Mouse (Mus musculus) stomach, postnatal 0 days (tissue): ENCODE measurements at regions not wholly inside any gene's neighbourhood (a gene's known extent, or its start where the extent isn't known, plus 50 kb on each side); places are given as distances from the start of the nearest gene placed in this dataset.

Experiments used
- ATAC-seq: fragments of 200-750 bp; cut with Nextera tagmentation; 2 replicates; pipeline ENCODE4 v1.8.0; 2017; ENCODE audit not compliant: low FRiP score, low TSS enrichment
- DNase-seq: peaks from one replicate; pipeline ENCODE4 v3.0.0-alpha.2; 2016; ENCODE audit warnings: low spot score
- H3K27ac ChIP-seq: fragments of 300-500 bp; sonication (generic); replicated peaks from 2 replicates; pipeline ENCODE4 v1.5.1; 2014; ENCODE audit warnings: mild to moderate bottlenecking, control low read depth
- H3K27me3 ChIP-seq: fragments of 300-500 bp; sonication (generic); 2 replicates; pipeline ENCODE4 v1.6.1; 2014; ENCODE audit warnings: low read length; ENCODE audit not compliant: control insufficient read depth, insufficient read depth
- H3K36me3 ChIP-seq: fragments of 300-500 bp; sonication (generic); 2 replicates; pipeline ENCODE4 v1.6.1; 2014; ENCODE audit warnings: low read length, mixed read lengths; ENCODE audit not compliant: control insufficient read depth, insufficient read depth
- H3K4me1 ChIP-seq: fragments of 300-500 bp; sonication (generic); replicated peaks from 2 replicates; pipeline ENCODE4 v1.6.1; 2014; ENCODE audit warnings: antibody characterized with exemption; ENCODE audit not compliant: control insufficient read depth, insufficient read depth
- H3K4me2 ChIP-seq: fragments of 300-500 bp; sonication (generic); replicated peaks from 2 replicates; pipeline ENCODE4 v1.6.1; 2014; ENCODE audit warnings: low read depth, mild to moderate bottlenecking, control low read depth, moderate library complexity
- H3K4me3 ChIP-seq: fragments of 300-500 bp; sonication (generic); 2 replicates; pipeline ENCODE4 v1.5.1; 2014; ENCODE audit warnings: low read depth, low read length, control low read depth
- H3K9ac ChIP-seq: fragments of 300-500 bp; sonication (generic); 2 replicates; pipeline ENCODE4 v1.6.1; 2014; ENCODE audit warnings: mild to moderate bottlenecking, low read length, control low read depth, mixed read lengths
- H3K9me3 ChIP-seq: fragments of 300-500 bp; sonication (generic); 2 replicates; pipeline ENCODE4 v1.6.1; 2016; ENCODE audit warnings: low read length; ENCODE audit not compliant: control insufficient read depth
- CTCF ChIP-seq: IDR thresholded peaks from 2 replicates; pipeline ENCODE4 v1.5.1; 2016; ENCODE audit warnings: antibody characterized with exemption, low read depth, mild to moderate bottlenecking, moderate library complexity
- EP300 ChIP-seq: optimal IDR thresholded peaks from 2 replicates; pipeline ENCODE3; 2016; ENCODE audit warnings: antibody characterized with exemption
- WGBS: fragments of 180-500 bp; shearing (Covaris S2); extraction: QIAGEN DNeasy Blood & Tissue Kit; methylation state at CpG from one replicate; pipeline ENCODE4 v1.1.7; 2014; 5-methylcytosine and 5-hydroxymethylcytosine counted together

DNA sequence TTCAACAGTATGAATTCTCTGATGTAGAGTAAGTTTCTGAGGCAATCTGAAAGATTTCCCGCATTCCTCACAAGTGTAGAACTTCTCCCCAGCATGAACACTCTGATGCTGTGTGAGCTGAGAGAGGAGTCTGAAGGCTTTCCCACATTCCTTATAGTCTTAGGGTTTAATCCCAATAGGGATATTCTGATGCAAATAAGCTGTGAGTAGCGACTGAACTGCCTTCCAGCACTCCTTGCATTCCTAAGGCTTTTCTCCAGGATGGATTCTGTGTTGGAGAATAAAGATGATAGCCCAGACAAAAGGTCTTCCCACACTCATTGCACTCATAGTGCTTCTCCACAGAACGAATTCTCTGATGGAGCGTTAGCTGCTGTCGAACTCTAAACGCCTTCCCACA is 152.6 kb upstream of the Api5 start:
- no peaks in the 10 kb centered on the region for H3K4me1 ChIP-seq
- no peak for TF ChIP-seq CTCF
- no peak for TF ChIP-seq EP300
- no peak overlapping the region for H3K27ac ChIP-seq
- DNase-seq (no peak), ATAC-seq (no peak)
- H3K27me3 ChIP-seq: no peaks in the 10 kb centered on the region
- H3K4me2 ChIP-seq: no peak overlapping the region
- no peak overlapping the region for H3K4me3 ChIP-seq
- no peaks in the 10 kb centered on the region for H3K9me3 ChIP-seq
- WGBS: 76% methylated on average over 6 of the region's 6 CpGs
- H3K36me3 ChIP-seq: no peaks in the 10 kb centered on the region
- H3K9ac ChIP-seq: no peak overlapping the region

DNA sequence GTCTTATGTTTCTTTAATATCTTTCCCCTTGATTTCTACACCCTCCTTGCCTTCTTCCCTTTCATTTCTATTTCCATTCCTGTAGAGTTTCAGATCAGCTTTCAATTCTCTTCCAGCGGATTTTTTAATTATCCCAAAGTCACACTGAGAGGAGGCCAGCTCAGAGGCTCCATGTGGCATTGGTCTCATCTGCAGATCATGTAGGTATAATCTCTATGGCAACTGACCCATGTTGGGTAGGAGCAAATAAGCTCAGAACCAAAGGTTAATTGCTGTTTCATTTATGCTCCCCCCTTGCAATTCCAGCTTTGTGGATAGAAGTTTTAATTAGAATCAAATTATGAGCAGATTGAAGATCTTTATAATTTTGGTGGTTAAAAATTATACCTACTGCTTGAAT is 149.3 kb upstream of the Api5 start:
- no peaks in the 10 kb centered on the region for H3K4me1 ChIP-seq
- WGBS: 66% methylated on average over 1 of the region's 1 CpGs
- no peaks in the 10 kb centered on the region for H3K9me3 ChIP-seq
- no peak overlapping the region for H3K27ac ChIP-seq
- no peak for DNase-seq
- H3K27me3 ChIP-seq: no peaks in the 10 kb centered on the region
- no peak for TF ChIP-seq CTCF
- no peak for TF ChIP-seq EP300
- ATAC-seq: no peak
- no peak overlapping the region for H3K9ac ChIP-seq
- H3K36me3 ChIP-seq: no peaks in the 10 kb centered on the region
- H3K4me3 ChIP-seq: no peak overlapping the region
- H3K4me2 ChIP-seq: no peak overlapping the region

DNA sequence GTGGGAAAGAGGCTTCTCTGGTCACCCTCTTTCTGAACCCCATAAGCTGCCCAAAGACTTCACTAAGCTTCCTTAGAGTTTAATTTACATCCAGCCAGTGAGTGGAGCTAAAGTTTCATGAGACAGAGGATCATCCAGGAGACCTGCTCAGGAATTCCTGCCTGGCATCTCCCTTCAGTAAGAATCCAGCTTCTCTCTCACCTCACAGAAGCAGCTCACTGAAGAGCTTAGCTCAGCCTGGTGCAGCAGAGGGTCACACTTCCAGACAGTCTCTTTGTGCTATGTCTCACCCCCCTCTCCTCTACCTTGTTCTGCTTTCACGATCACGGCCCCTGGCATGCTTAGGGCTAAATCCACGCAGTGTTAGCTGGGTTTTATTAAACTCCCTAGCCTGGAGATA is 133.7 kb upstream of the Api5 start:
- Histone ChIP-seq H3K4me2 (no peak overlapping the region), H3K9ac (no peak overlapping the region), H3K36me3 (no peaks in the 10 kb centered on the region), H3K4me1 (no peaks in the 10 kb centered on the region), H3K4me3 (no peak overlapping the region), H3K9me3 (no peaks in the 10 kb centered on the region), H3K27ac (no peak overlapping the region), H3K27me3 (no peaks in the 10 kb centered on the region)
- TF ChIP-seq EP300: no peak
- no peak for TF ChIP-seq CTCF
- DNase-seq: no peak
- no peak for ATAC-seq
- WGBS: 46% methylated on average over 3 of the region's 3 CpGs

DNA sequence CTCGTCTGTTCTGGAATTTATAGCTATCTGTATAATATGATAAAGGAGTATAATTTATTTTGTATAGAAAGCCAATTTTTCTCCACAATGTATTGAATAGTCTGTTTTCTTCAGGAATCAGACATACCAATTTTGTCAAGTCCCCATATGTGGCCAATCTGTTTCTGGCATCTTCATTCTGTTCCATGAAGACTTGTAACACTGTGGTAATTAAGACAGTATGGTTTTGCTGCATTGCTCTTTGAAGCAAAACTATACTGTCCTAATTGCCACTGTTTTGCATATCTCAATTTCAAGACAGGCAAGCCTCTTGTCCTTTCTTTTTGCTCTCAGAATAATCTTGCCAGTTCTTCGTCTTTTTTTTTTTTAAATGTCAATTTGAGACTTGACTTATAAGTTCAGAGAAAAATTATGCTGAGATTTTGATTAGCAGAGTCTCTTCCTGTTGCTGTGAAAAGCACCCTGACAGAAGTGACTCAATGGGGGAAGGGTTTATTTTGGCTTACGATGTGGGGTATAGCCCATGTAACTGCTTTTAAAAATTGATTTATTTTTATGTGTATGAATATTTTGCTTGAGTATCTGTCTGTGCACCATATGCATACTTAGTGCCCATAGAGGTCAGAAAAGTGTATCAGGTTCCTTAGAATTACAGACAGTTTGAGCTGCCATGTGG is 103.4 kb upstream of the Api5 start:
- H3K27me3 ChIP-seq: no peaks in the 10 kb centered on the region

DNA sequence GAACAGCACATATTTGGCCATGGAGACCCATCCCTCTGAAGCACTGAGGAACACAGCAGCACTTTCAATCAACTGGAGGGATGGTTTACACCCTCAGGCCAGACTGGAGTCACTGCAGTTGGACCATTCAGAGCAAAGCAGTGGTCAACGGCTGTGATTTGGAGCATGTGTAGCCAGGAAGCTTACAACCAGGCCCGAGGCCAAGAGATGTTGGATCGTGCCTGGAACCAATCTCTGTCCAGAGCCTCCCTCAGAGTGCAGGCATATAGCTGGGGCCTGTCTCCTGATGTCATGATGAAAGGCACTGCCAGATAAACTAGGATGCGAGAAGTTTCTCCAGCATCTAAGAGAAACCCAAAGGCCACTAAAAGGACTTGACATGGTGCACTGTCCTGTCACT is 98.7 kb upstream of the Api5 start:
- no peak overlapping the region for H3K9ac ChIP-seq
- 72% methylated on average over 4 of the region's 4 CpGs for WGBS
- no peaks in the 10 kb centered on the region for H3K27me3 ChIP-seq
- DNase-seq: no peak
- H3K4me3 ChIP-seq: no peak overlapping the region
- TF ChIP-seq EP300 (no peak), CTCF (no peak)
- H3K27ac ChIP-seq: no peak overlapping the region
- H3K36me3 ChIP-seq: no peaks in the 10 kb centered on the region
- no peak for ATAC-seq
- H3K4me2 ChIP-seq: no peak overlapping the region
- no peaks in the 10 kb centered on the region for H3K9me3 ChIP-seq
- H3K4me1 ChIP-seq: no peaks in the 10 kb centered on the region

More for the DNA sequence above, 103.4 kb upstream of the Api5 start:
- Histone ChIP-seq H3K36me3 (no peaks in the 10 kb centered on the region), H3K27ac (no peak overlapping the region), H3K4me2 (no peak overlapping the region), H3K4me1 (no peaks in the 10 kb centered on the region), H3K9ac (no peak overlapping the region), H3K4me3 (no peak overlapping the region), H3K9me3 (no peaks in the 10 kb centered on the region)
- DNase-seq (no peak), ATAC-seq (no peak)
- no peak for TF ChIP-seq EP300
- no peak for TF ChIP-seq CTCF
- WGBS: 77% methylated on average over 3 of the region's 3 CpGs

DNA sequence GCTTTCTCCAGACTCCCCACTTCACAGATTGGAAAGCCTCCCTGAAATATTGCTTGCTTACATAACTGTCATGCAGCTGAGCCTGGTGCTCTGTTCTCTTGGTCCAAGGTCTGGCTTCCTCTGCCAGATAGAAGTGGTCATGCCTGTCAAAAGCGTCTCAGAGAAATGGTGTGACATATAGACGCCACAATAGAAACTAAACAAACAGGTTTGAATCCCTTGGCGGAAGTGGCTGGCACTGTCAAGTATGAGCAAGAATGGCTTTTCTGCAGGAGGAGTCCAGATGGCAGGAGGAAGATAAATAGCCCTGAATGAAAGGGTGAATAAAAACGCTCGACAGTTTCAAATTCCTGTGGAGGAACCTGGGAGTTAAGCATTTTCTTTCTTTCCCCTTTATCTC is 93.2 kb upstream of the Api5 start:
- Histone ChIP-seq H3K36me3 (no peaks in the 10 kb centered on the region), H3K4me2 (no peak overlapping the region), H3K27ac (no peak overlapping the region), H3K4me3 (no peak overlapping the region), H3K4me1 (no peaks in the 10 kb centered on the region), H3K9ac (no peak overlapping the region), H3K27me3 (no peaks in the 10 kb centered on the region), H3K9me3 (no peaks in the 10 kb centered on the region)
- DNase-seq: no peak
- TF ChIP-seq EP300 (no peak), CTCF (no peak)
- ATAC-seq: no peak
- 28% methylated on average over 5 of the region's 5 CpGs for WGBS
